Mouse (Mus musculus) liver, embryonic 14.5 days (tissue): ENCODE results near the gene Ppm1f.

Experiments used
- CTCF ChIP-seq: IDR thresholded peaks from 2 replicates; pipeline ENCODE4 v1.5.1; 2016; ENCODE audit warnings: antibody characterized with exemption, low read depth, control low read depth
- EP300 ChIP-seq: IDR thresholded peaks from 2 replicates; pipeline ENCODE4 v1.6.1; 2016; ENCODE audit warnings: antibody characterized with exemption, low read depth

DNA sequence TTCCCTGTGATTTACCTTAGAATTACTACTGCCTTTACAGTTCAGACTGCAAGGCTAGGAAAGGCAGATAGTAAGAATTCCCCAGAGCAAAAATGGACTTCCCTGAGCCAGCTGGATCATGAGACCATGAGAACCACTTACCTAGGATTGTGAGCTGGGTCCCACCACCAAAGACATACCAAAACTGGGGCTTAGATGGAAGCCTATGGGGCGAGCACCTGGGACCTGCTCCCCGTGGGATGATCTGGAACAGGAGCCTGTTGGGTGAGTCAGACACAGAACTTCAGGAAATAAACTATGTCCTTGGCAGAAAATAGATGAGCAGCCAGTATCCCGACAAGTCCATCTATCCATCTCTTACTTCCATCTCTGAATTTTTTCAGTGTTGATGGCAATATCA, 34.0 kb upstream of the Ppm1f start:
- TF ChIP-seq EP300 (no peak), CTCF (no peak)
